Mouse (Mus musculus): Measurements from ENCODE around the gene Akt1s1. TPM values are rescaled to one million over a fixed set of nuclear protein-coding genes. Genes with fewer than 3 reads are reported as not detected.
"Not testable (repeated sequence)": the region's sequence is repeated elsewhere in the genome, so short reads cannot be mapped to it uniquely, and the experiment has no call there.

Akt1s1 gene
- polyA plus RNA-seq, 1 experiment: 48.0 TPM

GRCm38 (mm10) chr7:44869697-44870528, 21.1 kb downstream of the Akt1s1 start, which contains the start of gene Ptov1:
TSS of gene Ptov1 (minus strand) at chr7:44869788.
- TF ChIP-seq CTCF (IDR thresholded peaks at IDR 0.05; ENCODE audit: control insufficient read depth, insufficient read depth, low read length) (no peak), POLR2A (IDR thresholded peaks at IDR 0.05; ENCODE audit: borderline replicate concordance, control insufficient read depth, low read depth, low read length) (no peak)
- Histone ChIP-seq H3K4me3 (replicated peaks; ENCODE audit: control insufficient read depth, low read depth, low read length) (peak within 1 kb of the TSS; percentile 58), H3K27ac (ENCODE audit: control insufficient read depth, insufficient read depth, low read depth, low read length, poor library complexity) (peak within 1 kb of the TSS; percentile 55), H3K4me1 (ENCODE audit: control insufficient read depth, insufficient read depth, low read length) (peaks cover 5% of the 10 kb centered on the region)
- WGBS: 6% methylated on average over 29 of the region's 29 CpGs

- Histone ChIP-seq H3K4me3 (replicated peaks; ENCODE audit: control insufficient read depth, low read depth, low read length) (no peak overlapping the region), H3K4me1 (ENCODE audit: control insufficient read depth, insufficient read depth, low read length) (peaks cover 5% of the 10 kb centered on the region), H3K27ac (ENCODE audit: control insufficient read depth, insufficient read depth, low read depth, low read length, poor library complexity) (no peak overlapping the region)
- TF ChIP-seq CTCF (IDR thresholded peaks at IDR 0.05; ENCODE audit: control insufficient read depth, insufficient read depth, low read length) (no peak), POLR2A (IDR thresholded peaks at IDR 0.05; ENCODE audit: borderline replicate concordance, control insufficient read depth, low read depth, low read length) (no peak)
- 85% methylated on average over 6 of the region's 6 CpGs for WGBS
These were observed 21.8 kb downstream of the Akt1s1 start for GRCm38 (mm10) chr7:44870614-44871013.

DNA sequence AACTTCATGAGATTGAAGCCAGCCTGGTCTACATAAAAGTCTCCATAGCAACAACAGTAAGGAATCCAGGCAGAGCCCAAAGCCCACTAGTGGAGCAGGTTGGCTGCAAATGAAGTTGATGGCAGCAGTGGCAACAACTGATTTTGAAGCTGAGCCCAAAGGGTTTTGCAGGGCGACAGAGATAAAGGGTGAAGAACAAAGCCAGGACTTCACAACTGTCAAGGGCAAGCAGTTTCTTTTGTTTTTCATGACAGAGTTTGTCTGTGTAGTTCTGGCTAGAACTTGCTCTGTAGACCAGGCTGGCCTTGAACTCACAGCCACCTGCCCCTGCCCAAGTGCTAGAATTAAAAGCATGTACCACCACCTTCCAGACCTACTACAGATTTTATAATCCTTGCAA, 22.4 kb downstream of the Akt1s1 start:
- H3K4me3 ChIP-seq (replicated peaks; ENCODE audit: control insufficient read depth, low read depth, low read length): no peak overlapping the region
- TF ChIP-seq CTCF (IDR thresholded peaks at IDR 0.05; ENCODE audit: control insufficient read depth, insufficient read depth, low read length) (no peak), POLR2A (IDR thresholded peaks at IDR 0.05; ENCODE audit: borderline replicate concordance, control insufficient read depth, low read depth, low read length) (no peak)
- 77% methylated on average over 1 of the region's 1 CpGs for WGBS
- H3K4me1 ChIP-seq (ENCODE audit: control insufficient read depth, insufficient read depth, low read length): peaks cover 3% of the 10 kb centered on the region
- H3K27ac ChIP-seq (ENCODE audit: control insufficient read depth, insufficient read depth, low read depth, low read length, poor library complexity): no peak overlapping the region

DNA sequence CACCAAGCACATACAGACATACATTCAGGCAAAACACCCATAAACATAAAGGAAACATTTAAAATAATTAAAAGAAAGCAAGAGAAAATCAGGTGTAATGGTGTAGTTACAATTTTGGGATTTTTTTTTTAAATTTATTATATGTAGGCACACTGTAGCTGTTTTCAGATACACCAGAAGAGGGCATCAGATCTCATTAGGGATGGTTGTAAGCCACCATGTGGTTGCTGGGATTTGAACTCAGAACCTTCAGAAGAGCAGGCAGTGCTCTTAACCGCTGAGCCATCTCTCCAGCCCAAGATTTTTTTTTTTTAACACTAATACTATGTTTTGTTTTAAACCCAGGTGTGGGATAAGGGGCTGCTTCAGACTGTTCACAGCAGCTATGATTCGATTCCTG, 23.0 kb downstream of the Akt1s1 start:
- not testable (repeated sequence) for H3K4me1 ChIP-seq (ENCODE audit: control insufficient read depth, insufficient read depth, low read length); H3K27ac ChIP-seq (ENCODE audit: control insufficient read depth, insufficient read depth, low read depth, low read length, poor library complexity); H3K4me3 ChIP-seq (replicated peaks; ENCODE audit: control insufficient read depth, low read depth, low read length)
- 80% methylated on average over 2 of the region's 2 CpGs for WGBS

- Histone ChIP-seq H3K4me1 (ENCODE audit: control insufficient read depth, insufficient read depth, low read length) (no peaks in the 10 kb centered on the region), H3K4me3 (replicated peaks; ENCODE audit: control insufficient read depth, low read depth, low read length) (no peak overlapping the region), H3K27ac (ENCODE audit: control insufficient read depth, insufficient read depth, low read depth, low read length, poor library complexity) (no peak overlapping the region)
- no peak for TF ChIP-seq CTCF (IDR thresholded peaks at IDR 0.05; ENCODE audit: control insufficient read depth, insufficient read depth, low read length)
- no peak for TF ChIP-seq POLR2A (IDR thresholded peaks at IDR 0.05; ENCODE audit: borderline replicate concordance, control insufficient read depth, low read depth, low read length)
- WGBS: 82% methylated on average over 14 of the region's 14 CpGs
These were observed 29.0 kb downstream of the Akt1s1 start for GRCm38 (mm10) chr7:44877833-44878232.

GRCm38 (mm10) chr7:44883036-44883435, 34.2 kb downstream of the Akt1s1 start:
- Histone ChIP-seq H3K4me1 (ENCODE audit: control insufficient read depth, insufficient read depth, low read length) (no peaks in the 10 kb centered on the region; the same call in 1 of the 2 replicates), H3K4me3 (replicated peaks; ENCODE audit: control insufficient read depth, low read depth, low read length) (no peak overlapping the region), H3K27ac (ENCODE audit: control insufficient read depth, insufficient read depth, low read depth, low read length, poor library complexity) (no peak overlapping the region; the same call in 1 of the 2 replicates)
- WGBS: 84% methylated on average over 3 of the region's 3 CpGs
- TF ChIP-seq CTCF (IDR thresholded peaks at IDR 0.05; ENCODE audit: control insufficient read depth, insufficient read depth, low read length): no peak
- no peak for TF ChIP-seq POLR2A (IDR thresholded peaks at IDR 0.05; ENCODE audit: borderline replicate concordance, control insufficient read depth, low read depth, low read length)

DNA sequence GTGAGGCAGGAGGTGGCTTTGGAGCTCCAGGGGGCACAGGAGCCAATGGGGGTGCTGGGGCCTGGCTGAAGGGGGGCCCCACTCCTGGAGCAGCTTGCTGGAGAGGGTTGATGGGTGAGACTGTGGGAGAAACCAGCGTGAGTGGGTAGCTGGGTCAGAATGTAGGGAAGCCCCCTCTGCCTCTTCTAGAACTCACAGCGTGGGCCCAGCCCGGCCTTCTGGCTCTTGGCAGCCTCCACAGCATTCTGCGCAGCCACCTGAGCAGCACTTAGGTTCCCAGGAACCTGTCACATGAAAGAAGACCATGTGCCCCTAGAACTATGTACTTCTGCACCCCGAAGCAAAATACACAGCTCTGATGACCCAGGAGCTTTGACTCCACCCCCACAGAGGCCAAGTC, 35.8 kb downstream of the Akt1s1 start:
- TF ChIP-seq CTCF (IDR thresholded peaks at IDR 0.05; ENCODE audit: control insufficient read depth, insufficient read depth, low read length) (no peak), POLR2A (IDR thresholded peaks at IDR 0.05; ENCODE audit: borderline replicate concordance, control insufficient read depth, low read depth, low read length) (no peak)
- no peaks in the 10 kb centered on the region; the same call in 1 of the 2 replicates for H3K4me1 ChIP-seq (ENCODE audit: control insufficient read depth, insufficient read depth, low read length)
- no peak overlapping the region for H3K4me3 ChIP-seq (replicated peaks; ENCODE audit: control insufficient read depth, low read depth, low read length)
- 92% methylated on average over 5 of the region's 5 CpGs for WGBS
- H3K27ac ChIP-seq (ENCODE audit: control insufficient read depth, insufficient read depth, low read depth, low read length, poor library complexity): no peak overlapping the region

DNA sequence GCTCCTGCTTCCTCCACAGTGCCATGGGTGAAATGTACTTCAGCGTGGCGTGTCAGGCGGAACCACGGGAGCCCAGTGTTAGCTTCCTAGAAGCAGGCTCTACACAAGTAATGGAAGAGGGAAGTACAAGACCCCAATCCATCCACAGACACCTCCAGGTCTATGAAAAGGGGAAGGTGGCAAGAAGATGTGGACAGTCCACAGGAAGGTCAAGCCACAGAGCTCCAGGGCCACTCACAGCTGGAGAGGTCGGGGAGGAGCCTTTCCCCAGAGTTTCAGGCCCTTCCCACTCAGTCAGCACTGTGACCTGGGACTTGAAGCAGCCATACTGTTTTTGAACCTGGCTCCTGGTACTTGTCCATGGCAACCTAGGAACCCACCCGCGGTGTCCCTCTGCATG, 38.2 kb downstream of the Akt1s1 start:
- Histone ChIP-seq H3K4me3 (replicated peaks; ENCODE audit: control insufficient read depth, low read depth, low read length) (no peak overlapping the region), H3K27ac (ENCODE audit: control insufficient read depth, insufficient read depth, low read depth, low read length, poor library complexity) (no peak overlapping the region), H3K4me1 (ENCODE audit: control insufficient read depth, insufficient read depth, low read length) (peaks cover 3% of the 10 kb centered on the region; the same call in 1 of the 2 replicates)
- 66% methylated on average over 7 of the region's 7 CpGs for WGBS
- no peak for TF ChIP-seq POLR2A (IDR thresholded peaks at IDR 0.05; ENCODE audit: borderline replicate concordance, control insufficient read depth, low read depth, low read length)
- TF ChIP-seq CTCF (IDR thresholded peaks at IDR 0.05; ENCODE audit: control insufficient read depth, insufficient read depth, low read length): no peak

Data from bone marrow, adult 2 months (tissue).